Mouse (Mus musculus) frontal cortex, postnatal 36 days (tissue): ENCODE results near the gene Plekha6.
"Not testable (repeated sequence)": the region's sequence is repeated elsewhere in the genome, so short reads cannot be mapped to it uniquely, and the experiment has no call there.

Source experiments
- DNase-seq, 2 experiments: peaks; one replicate each; pipeline ENCODE4 v3.0.0; 2022; ENCODE audit warnings: low spot score in 2 of 2

Plekha6 gene

DNA sequence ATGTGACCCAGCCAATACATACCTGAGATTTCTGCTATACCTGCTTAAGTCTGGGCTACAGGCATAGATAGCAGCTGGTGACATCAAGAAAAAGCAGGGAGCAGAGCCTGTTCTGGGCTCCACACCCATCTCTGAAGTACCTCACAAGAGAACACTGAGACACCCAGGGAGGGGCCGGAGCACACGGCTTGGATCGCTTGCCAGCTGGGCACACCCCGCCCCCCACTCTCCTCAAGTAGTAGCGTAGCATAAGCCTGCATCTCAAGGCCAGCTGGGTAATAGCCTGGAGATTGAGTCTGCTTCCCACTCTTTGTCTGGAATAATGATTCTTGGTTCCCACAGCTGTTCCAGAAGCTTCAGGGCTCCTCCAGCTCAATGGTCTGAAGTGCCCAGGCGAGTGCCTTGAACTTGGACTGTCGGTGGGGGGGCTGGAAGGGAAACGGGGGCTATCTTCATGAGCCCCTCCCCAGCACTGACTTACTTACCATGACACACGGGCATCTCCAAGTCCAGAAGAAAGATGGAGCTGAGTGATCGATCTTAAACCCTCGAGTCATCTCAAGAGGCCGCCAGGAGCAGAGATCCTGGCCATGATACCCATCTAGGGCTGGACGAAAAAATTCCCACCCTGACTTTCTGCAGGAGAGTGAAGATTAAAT, 157.4 kb downstream of the Plekha6 start, which contains the start of gene Kiss1:
Gene Kiss1, plus strand, starts transcription at position 609 of the 659 bp plus-strand sequence.
- DNase-seq, result no peak

DNA sequence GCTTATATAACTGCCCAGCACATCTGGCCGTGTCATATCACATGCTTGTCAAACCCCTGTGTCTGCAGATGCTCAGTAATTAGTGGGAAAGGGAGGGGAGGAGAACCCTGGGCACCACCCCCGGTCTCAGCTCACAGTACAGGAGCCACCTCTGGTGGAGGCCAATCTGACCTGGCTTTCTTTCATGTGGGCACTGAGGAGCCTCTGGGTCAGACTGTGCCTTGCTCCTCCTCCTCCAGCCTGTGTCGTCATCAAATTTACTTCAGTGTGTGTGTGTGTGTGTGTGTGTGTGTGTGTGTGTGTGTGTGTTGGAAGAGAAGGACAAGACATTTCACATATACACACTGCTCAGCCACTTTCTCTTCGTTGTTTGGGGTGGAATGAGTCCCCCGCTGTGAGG, 159.3 kb downstream of the Plekha6 start:
- DNase-seq, result no peak

DNA sequence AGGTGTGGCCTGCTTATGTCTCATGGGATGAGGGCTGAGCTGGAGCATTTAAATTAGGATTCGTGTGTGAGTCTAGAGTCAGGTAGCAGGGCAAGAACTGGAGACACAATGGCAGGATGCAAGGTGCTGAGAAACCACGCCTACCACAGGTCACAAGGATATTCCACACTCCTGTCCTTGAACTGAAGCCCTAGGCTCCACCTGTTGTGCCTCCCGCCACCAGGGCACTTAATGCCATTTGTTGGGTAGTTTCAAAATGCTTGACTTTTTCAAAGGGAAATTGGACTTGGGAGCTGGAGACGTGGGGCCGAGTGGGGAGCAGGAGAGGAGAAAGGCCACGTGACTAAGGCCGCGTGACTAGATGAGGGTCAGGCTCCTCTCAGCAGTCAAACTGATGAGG, 161.9 kb downstream of the Plekha6 start:
- DNase-seq, result no peak

DNA sequence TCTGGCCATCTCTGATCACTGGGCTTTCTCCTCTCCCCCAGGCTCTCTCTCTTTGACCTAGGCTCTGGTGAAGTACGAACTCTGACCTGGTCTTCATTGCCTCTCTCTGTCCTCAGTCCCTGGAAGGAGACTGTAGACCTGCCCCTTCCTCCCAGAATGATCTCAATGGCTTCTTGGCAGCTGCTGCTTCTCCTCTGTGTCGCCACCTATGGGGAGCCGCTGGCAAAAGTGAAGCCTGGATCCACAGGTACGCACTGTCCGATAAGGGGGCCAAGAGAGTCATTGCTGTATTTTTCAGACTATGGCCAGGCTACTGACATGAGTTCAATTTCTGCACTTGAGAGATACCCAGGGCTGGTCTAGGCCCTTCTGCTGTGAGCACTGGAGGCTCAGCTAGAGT, 163.1 kb downstream of the Plekha6 start:
- DNase-seq, result no peak

DNA sequence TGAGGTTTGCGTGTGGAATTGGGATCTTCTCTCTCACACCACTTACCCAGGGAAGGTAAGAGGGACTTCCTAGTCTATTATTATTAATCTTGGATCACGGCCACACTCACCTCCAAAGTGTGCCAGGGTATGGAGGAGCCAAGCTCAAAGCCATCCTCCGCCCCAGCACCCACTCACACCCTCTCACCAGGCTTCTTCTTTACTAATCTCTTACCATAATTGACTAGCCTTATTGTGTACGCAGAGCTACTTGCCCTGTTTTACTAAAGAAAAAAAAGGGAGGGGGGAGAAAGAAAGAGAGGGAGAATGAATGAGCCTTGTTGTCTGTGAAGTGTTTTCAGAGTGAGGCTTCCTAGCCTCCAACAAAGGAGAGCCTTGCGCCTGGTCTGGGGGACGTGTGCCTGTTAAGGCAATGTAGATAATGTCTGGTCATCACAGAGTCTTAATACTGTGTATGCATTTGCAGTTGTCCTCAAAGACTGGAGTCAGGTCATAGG, 164.3 kb downstream of the Plekha6 start:
- no peak for DNase-seq

DNA sequence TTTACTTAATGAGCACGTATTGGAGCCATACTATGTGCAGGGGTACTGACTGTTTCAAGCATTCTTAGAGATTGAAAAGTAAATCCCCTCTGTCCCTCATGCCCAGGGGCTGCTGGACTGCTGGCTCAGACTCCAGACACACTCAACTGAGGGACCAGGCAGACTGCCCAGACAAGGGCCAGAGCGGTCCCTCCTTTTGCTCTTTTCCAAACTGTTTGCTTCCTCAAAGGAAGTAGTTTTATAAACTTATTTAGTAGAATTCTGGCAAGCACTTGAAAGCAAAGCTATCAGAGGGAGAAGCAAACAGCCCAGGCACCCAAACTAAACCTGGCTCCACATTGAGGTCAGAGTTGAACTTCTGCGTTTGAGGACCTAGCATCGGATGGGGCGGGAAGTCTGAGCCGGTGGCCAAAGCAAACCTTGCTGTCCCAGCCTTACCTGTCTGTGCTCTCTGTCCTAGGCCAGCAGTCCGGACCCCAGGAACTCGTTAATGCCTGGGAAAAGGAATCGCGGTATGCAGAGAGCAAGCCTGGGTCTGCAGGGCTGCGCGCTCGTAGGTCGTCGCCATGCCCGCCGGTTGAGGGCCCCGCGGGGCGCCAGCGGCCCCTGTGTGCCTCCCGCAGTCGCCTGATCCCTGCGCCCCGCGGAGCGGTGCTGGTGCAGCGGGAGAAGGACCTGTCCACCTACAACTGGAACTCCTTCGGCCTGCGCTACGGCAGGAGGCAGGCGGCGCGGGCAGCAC, 165.1 kb downstream of the Plekha6 start:
- DNase-seq, result no peak

DNA sequence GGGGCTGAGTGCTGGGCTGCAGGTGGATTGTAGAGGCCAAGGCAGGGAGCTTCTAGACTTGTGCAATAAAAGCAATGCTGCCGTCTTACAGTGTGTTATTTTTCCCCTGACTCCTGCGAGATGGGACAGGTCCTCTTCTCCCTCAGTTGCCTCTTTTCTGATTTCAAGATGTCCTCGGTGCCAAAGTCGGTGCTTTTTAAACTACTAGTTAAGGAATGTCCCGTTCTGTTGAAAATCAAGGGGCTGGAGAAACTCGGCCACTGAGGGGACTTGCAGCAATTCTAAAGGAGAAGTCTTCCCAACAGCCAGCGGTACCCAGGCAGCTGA, 165.6 kb downstream of the Plekha6 start:
- no peak for DNase-seq

DNA sequence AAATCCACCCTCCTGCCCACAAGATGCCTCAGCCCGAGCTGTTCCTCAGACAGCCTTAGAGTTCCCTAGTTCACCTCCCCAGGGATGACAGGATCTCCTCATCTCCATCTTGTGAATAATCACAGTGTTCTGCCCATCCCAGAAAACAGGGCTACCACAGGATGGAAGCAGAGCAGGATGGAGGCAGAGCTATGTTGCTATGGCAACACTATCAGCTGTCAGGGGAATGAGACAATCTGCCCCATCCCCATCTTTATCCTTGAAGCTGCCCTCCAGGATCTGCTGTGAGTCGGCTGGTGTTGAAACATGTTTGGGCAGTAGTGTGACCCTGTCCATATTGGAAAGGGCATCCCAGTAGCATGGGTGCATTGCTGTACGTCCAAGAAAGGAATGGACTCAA, 167.1 kb downstream of the Plekha6 start:
- DNase-seq, result no peak

DNA sequence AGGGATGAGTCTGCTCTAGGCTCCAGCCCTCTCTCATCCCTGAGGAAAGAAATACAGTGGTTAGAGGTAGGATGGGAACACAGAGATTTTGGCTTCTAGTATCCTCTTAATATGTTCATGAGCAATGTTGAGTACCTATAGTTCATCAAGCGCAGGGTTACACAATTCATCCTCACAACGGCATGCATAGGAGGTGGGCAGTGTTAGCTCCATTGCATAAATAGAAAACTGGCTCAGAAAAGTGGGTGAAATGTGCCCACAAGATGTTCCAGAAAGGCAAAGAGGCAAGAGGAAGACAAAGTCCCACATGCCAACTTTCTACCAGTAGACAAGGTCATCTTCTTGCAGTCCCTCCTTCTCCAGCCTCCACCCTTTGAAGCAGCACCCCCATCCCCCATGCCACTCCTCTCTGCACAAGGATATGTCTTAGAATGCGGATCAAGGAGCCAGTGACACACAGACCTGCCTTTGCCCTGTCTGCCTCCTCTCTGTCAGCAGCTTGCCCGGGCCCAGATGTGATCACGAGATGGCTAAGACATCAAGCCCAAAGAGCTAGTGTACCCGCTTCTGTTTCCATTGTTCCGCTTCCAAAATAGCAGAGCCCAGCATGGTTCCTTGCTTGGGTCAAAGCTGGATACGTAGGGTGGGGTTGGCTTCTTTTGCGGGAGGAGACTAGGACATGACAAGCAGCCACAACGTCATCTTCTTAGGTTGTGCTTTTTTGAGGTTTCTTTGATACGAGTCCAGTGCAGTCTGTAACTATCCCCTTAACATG, 168.8 kb downstream of the Plekha6 start:
- peak; percentile 25 to 36 for DNase-seq

DNA sequence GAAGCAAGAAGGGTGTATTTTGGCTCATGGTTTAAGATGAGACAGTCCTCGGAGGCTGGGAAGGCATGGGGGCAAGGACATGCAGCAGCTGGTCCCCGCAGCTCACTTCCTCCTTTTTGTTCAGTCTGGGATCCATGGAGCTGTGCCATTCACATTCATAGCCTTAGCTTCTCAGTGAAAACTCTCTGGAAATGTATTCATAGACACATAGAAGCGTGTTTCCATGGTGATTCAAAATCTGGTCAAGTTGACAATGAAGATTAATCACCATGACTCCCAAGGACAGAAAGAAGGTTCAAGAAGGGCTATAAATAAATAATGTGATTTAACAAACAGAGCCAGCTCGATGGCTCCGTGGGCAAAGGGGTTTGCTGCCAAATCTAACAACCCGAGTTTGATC, 169.9 kb downstream of the Plekha6 start:
- DNase-seq, result no peak

DNA sequence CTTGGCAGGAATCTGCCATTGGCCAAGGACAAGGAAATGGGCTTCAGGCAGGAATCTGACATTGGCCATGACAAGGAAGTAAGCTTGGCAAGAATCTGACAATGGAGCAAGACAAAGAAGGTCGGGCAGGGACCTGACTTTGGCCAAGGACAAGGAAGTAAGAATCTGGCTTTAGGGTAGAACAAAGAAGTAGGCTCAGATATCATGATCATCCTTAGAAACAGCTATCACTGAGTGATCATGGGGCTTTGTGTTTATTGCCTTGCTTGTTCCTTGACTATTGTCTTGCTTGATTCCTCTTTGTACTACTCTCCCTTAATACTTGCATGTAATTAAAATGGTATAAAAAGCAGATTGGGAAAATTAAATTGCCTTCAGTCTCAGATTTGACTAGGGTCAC, 176.4 kb downstream of the Plekha6 start:
- not testable (repeated sequence) for DNase-seq

DNA sequence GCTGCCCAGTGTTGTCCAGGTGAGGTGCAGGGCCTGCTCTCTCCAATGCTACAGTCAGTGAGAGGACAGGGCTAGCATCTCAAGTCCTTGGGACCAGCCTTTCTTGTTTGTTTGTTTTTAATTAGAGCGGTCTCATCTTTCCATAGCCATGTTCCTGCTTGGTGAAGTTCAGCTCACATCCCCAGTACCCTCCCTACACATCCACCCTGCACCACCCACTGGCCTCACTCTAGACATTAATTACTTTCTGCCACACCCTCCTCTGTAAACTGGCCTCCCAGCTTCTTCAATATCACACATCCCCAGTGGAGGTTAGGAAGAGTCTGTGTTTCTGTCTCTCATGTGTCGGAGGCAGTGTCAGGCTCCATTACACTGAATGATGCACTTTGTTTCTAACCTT, 180.3 kb downstream of the Plekha6 start:
- no peak for DNase-seq

DNA sequence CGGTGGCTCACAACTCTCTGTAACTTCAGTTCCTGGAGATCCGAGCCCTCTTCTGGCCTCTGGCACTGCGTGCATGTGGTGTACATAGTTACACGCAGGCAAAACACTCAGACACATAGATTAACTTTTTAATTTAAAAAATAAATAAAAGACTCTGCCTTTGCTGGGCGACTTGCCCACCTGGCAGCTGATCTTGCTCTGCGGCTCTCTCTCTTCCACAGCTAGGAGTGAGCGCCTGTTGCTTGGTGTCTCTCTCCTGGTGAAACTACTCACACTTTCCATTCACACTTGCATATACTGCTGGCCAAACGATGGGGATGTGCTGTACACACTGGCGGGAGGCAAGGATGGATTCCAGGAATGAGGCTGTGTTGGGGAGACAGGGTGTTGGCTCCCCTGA, 182.5 kb downstream of the Plekha6 start:
- DNase-seq, result no peak

DNA sequence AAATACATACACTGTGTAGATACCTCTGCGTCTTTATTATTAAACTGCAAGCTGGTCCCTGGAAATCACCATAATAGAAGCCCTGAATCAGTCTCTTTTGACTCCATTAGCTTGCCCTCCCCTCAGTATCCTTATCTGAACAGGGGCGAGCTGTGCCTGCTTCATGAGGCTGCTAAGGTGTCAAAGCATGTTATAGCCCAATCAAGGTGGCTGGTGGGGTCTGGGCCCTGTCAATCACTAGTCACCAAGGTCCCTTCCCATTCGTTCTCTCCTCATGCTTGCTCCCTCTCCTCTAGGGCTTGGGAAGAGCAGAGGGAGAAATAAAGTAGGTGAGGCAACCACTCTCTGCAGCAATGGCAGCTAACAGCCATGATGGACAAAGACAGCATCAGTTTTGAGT, 183.2 kb downstream of the Plekha6 start:
- no peak for DNase-seq

DNA sequence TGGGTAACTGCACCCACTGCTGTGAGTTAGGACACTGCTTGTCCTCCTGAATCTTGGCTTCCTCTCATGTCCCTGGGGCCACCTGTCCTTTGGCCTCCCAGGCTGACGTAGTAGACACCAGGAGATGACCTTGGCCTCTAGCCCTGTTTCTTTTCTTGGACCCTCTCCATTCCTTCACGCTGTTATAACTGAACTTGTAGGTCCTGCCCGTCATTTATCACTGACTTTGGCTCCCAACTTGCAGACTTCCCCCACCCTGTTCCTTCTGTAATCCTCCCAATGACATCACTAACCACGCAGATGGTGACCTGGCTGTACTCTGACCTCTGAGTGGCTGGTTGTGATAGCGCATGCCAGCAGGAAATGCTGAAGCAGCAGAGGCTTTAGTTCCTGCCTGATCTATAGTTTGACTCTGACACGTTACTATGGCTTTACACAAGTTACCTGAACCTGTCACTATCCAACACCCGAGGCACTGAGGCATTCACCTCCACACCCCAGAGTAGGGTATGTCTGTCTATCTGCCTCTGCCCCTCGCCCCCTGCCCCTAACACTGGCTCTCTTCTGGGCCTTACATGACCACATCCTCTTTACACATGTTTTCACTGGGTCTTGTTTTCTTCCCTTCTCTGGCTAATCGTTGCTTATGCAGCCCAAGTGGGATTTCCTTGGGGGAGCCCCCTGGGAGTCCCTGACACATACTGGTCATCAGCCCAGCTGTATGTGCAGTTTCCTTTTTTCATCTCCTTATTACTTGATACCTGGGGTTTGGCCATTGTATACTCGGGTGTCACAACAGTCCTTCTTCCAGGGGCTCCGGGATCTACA, 183.9 kb downstream of the Plekha6 start:
- no peak for DNase-seq

DNA sequence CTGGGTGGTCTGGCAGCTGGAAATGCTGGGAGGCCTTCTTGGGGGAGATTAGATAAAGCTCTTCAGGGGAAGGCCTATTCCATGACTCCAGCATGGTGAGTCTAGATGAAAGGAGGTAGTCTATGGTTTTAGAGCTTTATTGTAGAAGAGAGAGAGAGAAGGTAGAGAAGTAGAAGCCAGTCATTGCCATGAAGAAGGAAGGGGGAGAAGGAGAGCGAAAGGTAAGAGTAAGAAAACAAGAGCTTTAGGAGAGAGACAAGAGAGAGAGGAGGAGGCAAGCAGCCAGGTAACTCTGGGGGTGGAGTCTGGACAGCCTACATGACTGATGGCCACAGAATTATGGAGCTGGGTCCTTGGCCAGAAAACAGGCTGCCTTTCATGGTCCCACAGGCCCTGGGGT, 186.2 kb downstream of the Plekha6 start, which contains the start of gene Ren1:
Gene Ren1, plus strand, starts transcription at position 301 of the 400 bp plus-strand sequence.
- DNase-seq, result no peak

DNA sequence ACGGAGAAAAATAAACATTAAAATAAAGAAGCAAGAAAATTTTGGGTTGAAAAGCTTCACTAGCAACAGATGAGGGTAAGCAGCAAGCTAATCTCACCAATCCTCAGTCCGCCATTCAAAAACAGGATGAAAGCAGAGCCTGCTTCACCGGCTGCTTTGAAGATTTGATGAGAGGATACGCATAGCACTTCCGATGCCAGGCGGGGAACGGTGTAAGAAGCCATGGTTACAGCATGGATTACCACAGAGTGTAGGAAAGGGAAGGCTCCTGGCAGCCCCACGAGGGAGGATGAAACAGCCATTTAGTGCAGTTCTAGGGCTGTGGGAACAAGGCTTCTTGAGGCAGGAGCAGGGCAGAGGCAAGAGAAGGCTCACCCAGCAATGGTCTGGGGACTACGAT, 187.8 kb downstream of the Plekha6 start:
- no peak for DNase-seq
